Mouse (Mus musculus) hindbrain, embryonic 12.5 days (tissue): ENCODE data around the gene Jak3. TPM values are rescaled to one million over a fixed set of nuclear protein-coding genes. Genes with fewer than 3 reads are reported as not detected.
"Not testable (repeated sequence)": the region's sequence is repeated elsewhere in the genome, so short reads cannot be mapped to it uniquely, and the experiment has no call there.

ENCODE experiments used
- ATAC-seq: fragments of 200-750 bp; cut with Nextera tagmentation; 2 replicates; pipeline ENCODE4 v1.8.0; 2017; ENCODE audit warnings: moderate TSS enrichment; ENCODE audit not compliant: low FRiP score
- H3K27ac ChIP-seq: fragments of 300-500 bp; sonication (generic); 2 replicates; pipeline ENCODE4 v1.5.1; 2016; ENCODE audit warnings: mild to moderate bottlenecking
- H3K27me3 ChIP-seq: fragments of 300-500 bp; sonication (generic); 2 replicates; pipeline ENCODE4 v1.6.1; 2016; ENCODE audit warnings: mild to moderate bottlenecking
- H3K36me3 ChIP-seq: fragments of 300-500 bp; sonication (generic); 2 replicates; pipeline ENCODE4 v1.6.1; 2016; ENCODE audit warnings: mild to moderate bottlenecking
- H3K4me1 ChIP-seq: fragments of 300-500 bp; sonication (generic); 2 replicates; pipeline ENCODE4 v1.6.1; 2016
- H3K4me2 ChIP-seq: fragments of 300-500 bp; sonication (generic); replicated peaks from 2 replicates; pipeline ENCODE4 v1.6.1; 2016; ENCODE audit warnings: mild to moderate bottlenecking
- H3K4me3 ChIP-seq: fragments of 300-500 bp; sonication (generic); 2 replicates; pipeline ENCODE4 v1.5.1; 2016; ENCODE audit warnings: mild to moderate bottlenecking
- H3K9ac ChIP-seq: fragments of 300-500 bp; sonication (generic); 2 replicates; pipeline ENCODE4 v1.6.1; 2016; ENCODE audit warnings: mild to moderate bottlenecking, moderate library complexity
- H3K9me3 ChIP-seq: fragments of 300-500 bp; sonication (generic); replicated peaks from 2 replicates; pipeline ENCODE4 v1.6.1; 2016; ENCODE audit warnings: mild to moderate bottlenecking
- WGBS: fragments of 180-500 bp; shearing (Covaris S2); methylation state at CpG from one replicate; pipeline ENCODE4 v1.1.7; 2016; 5-methylcytosine and 5-hydroxymethylcytosine counted together
- polyA plus RNA-seq: library from polyadenylated mRNA; unstranded; fragments of >200 nt; fragmentation: Nextera tagmentation; extraction: Ambion mirVana; gene quantifications from 2 replicates; pipeline ENCODE4 v1.2.1, GENCODE M21; 2016

Gene Jak3
- polyA plus RNA-seq, 1 experiment from 2014 or later: 3.8 TPM

GRCm38 (mm10) chr8:71695456-71695855 lies 19.4 kb downstream of the Jak3 start:
- WGBS: 65% methylated on average over 12 of the region's 12 CpGs
- H3K9ac ChIP-seq, H3K4me2 ChIP-seq, ATAC-seq, H3K4me1 ChIP-seq, H3K27ac ChIP-seq, H3K4me3 ChIP-seq, H3K9me3 ChIP-seq, H3K36me3 ChIP-seq: not testable (repeated sequence)
- peaks cover 93% of the 10 kb centered on the region for H3K27me3 ChIP-seq

- H3K4me3 ChIP-seq: no peak overlapping the region
- ATAC-seq: no peak
Observed at GRCm38 (mm10) chr8:71700493-71701269, 24.6 kb downstream of the Jak3 start.

GRCm38 (mm10) chr8:71701414-71702086 lies 25.5 kb downstream of the Jak3 start, which contains the start of gene B3gnt3:
TSS of gene B3gnt3 (minus strand) at chr8:71701789.
- Histone ChIP-seq H3K4me3 (no peak within 1 kb of the TSS), H3K27me3 (peaks cover 86% of the 10 kb centered on the region), H3K4me2 (peak within 1 kb of the TSS; percentile 13; the same call in 1 of the 2 replicates), H3K9ac (peak within 1 kb of the TSS; percentile 18; the same call in 1 of the 2 replicates), H3K4me1 (no peaks in the 10 kb centered on the region), H3K9me3 (no peaks in the 10 kb centered on the region), H3K36me3 (no peaks in the 10 kb centered on the region), H3K27ac (no peak within 1 kb of the TSS)
- ATAC-seq: no peak
- WGBS: 21% methylated on average over 33 of the region's 34 CpGs

More at GRCm38 (mm10) chr8:71700493-71701269, 24.6 kb downstream of the Jak3 start:
- Histone ChIP-seq H3K9me3 (no peaks in the 10 kb centered on the region), H3K27ac (no peak overlapping the region), H3K4me1 (no peaks in the 10 kb centered on the region), H3K36me3 (no peaks in the 10 kb centered on the region), H3K4me2 (peak overlapping the region; percentile 13; the same call in 1 of the 2 replicates), H3K27me3 (peaks cover 91% of the 10 kb centered on the region), H3K9ac (peak overlapping the region; percentile 18; the same call in 1 of the 2 replicates)
- 13% methylated on average over 29 of the region's 29 CpGs for WGBS

DNA sequence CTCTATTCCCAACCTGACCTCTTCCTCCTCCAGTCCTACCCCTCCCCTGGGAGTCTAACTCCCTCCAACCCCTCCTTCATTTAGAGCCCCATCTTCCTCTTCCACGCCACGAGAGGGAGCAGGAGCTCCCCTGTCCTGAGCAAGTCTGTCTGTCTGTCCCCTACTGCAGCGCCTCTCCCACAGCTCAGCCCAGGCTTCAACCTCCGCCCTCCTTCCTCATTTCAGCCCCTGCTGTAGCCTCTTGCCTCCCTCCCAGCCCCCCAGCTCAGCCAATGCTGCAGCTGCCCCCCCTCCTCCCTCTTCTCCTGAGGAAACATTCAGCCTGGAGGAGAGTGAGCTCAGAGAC lies 26.0 kb downstream of the Jak3 start:
- Histone ChIP-seq H3K36me3 (no peaks in the 10 kb centered on the region), H3K4me3 (no peak overlapping the region), H3K27me3 (peaks cover 83% of the 10 kb centered on the region), H3K4me1 (no peaks in the 10 kb centered on the region), H3K9ac (no peak overlapping the region), H3K4me2 (no peak overlapping the region), H3K9me3 (no peaks in the 10 kb centered on the region), H3K27ac (no peak overlapping the region)
- no peak for ATAC-seq
- 17% methylated on average over 4 of the region's 4 CpGs for WGBS

DNA sequence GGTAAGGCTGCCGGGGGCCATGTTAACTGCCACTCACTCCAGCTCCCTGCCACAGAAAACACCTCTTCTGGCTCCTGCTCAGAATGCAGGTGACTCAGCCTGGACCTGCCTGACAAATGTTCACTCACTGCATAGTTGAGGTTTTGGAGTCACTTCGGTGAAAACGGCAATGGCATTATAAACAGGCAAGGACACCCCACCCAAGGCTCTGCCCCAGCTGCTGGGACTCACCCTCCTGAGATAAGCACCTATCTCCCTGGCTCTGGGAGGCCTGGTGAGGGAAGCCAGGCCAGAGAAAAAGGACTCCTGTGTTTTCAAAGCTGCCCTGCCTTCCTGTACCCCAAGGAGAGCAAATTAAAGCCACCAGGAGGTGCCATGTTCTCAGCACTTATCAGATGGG lies 26.8 kb downstream of the Jak3 start:
- 79% methylated on average over 3 of the region's 3 CpGs for WGBS
- Histone ChIP-seq H3K27me3 (peaks cover 83% of the 10 kb centered on the region), H3K36me3 (no peaks in the 10 kb centered on the region), H3K27ac (no peak overlapping the region), H3K4me2 (no peak overlapping the region), H3K4me3 (no peak overlapping the region), H3K4me1 (no peaks in the 10 kb centered on the region), H3K9me3 (no peaks in the 10 kb centered on the region), H3K9ac (no peak overlapping the region)
- no peak for ATAC-seq

DNA sequence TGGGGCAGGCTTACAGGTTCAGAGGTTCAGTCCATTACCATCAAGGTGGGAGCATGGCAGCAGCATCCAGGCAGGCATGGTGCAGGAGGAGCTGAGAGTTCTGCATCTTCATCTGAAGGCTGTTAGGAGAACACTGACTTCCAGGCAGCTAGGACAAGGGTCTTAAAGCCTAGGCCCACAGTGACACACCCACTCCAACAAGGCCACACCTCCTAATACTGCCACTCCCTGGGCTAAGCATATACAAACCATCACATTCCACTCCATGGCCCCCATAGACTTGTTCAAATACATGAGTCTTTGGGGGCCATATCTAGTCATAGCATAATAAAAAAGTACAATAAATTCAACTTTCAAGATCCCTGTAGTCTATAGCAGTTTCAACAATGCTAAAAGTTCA lies 27.3 kb downstream of the Jak3 start:
- not testable (repeated sequence) for ATAC-seq, H3K4me3 ChIP-seq, H3K4me2 ChIP-seq, H3K36me3 ChIP-seq, H3K4me1 ChIP-seq, H3K27ac ChIP-seq, H3K9me3 ChIP-seq, H3K9ac ChIP-seq
- peaks cover 84% of the 10 kb centered on the region for H3K27me3 ChIP-seq

DNA sequence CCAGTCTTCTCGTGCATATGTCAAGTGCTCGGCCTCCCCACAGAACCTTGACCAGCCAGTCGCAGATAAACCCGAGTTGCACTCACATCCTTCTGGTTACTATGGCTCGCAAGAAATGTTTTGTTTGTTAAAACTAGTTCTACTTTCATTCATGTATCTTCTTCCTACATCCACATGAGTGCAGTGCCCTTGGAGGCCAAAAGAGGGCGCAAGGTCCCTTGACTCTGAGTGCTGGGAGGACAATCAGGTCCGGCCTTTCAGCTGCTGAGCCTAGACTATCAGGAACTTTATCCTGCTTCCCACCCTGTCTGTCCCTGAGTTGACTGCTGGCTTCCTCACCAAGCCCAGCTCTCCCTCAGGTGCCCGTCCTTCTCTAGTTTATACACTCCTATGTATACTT lies 31.8 kb downstream of the Jak3 start:
- peaks cover 55% of the 10 kb centered on the region for H3K27me3 ChIP-seq
- peaks cover 5% of the 10 kb centered on the region; the same call in 1 of the 2 replicates for H3K4me1 ChIP-seq
- no peak for ATAC-seq
- H3K4me3 ChIP-seq: no peak overlapping the region
- WGBS: 34% methylated on average over 8 of the region's 8 CpGs
- H3K9me3 ChIP-seq: no peaks in the 10 kb centered on the region
- H3K27ac ChIP-seq: no peak overlapping the region
- H3K4me2 ChIP-seq: no peak overlapping the region
- peaks cover 5% of the 10 kb centered on the region; the same call in 1 of the 2 replicates for H3K36me3 ChIP-seq
- H3K9ac ChIP-seq: no peak overlapping the region

GRCm38 (mm10) chr8:71709134-71709799 lies 33.2 kb downstream of the Jak3 start:
- peaks cover 5% of the 10 kb centered on the region; the same call in 1 of the 2 replicates for H3K4me1 ChIP-seq
- H3K27me3 ChIP-seq: peaks cover 41% of the 10 kb centered on the region
- no peak overlapping the region for H3K4me3 ChIP-seq
- peak; percentile 49; the same call in 1 of the 2 replicates for ATAC-seq
- no peaks in the 10 kb centered on the region for H3K9me3 ChIP-seq
- peak overlapping the region; percentile 49; the same call in 1 of the 2 replicates for H3K4me2 ChIP-seq
- H3K36me3 ChIP-seq: peaks cover 5% of the 10 kb centered on the region; the same call in 1 of the 2 replicates
- H3K9ac ChIP-seq: no peak overlapping the region
- WGBS: 41% methylated on average over 25 of the region's 25 CpGs
- no peak overlapping the region for H3K27ac ChIP-seq

DNA sequence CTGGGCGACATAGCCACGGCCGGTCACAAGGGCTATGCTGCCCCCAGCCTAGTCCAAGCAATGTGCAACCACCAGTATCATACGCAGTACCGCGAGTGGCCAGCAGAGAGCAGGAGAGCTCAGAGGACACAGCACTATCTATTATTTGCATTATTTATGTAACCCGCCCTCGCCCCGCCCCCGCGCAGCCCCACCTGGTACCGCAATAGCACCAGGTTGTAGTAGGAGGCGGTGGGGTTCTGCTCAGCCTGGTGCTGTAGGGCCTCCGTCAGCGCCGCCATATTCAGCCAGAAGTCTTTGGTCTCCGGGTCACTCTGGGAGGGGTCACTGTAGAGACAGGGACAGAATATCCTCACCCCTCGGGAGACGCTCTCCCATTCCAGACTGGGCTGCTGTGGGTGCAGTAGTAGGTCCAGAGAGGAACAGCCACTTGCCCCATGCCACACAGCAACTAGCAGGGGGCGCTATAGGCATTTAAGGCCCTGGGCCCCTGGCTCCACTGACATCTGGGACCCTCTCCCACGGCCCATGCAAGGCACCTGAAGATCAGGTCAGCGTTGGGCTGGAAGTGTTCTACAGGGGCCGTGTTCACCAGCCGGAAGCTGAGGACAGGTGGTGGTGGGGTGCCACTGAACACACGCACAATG lies 33.8 kb downstream of the Jak3 start:
- no peaks in the 10 kb centered on the region for H3K9me3 ChIP-seq
- peaks cover 5% of the 10 kb centered on the region; the same call in 1 of the 2 replicates for H3K36me3 ChIP-seq
- peak overlapping the region; percentile 22; the same call in 1 of the 2 replicates for H3K4me3 ChIP-seq
- peak overlapping the region; percentile 33 for H3K9ac ChIP-seq
- no peak overlapping the region for H3K27ac ChIP-seq
- H3K4me1 ChIP-seq: peaks cover 5% of the 10 kb centered on the region; the same call in 1 of the 2 replicates
- H3K27me3 ChIP-seq: peaks cover 34% of the 10 kb centered on the region
- 20% methylated on average over 25 of the region's 25 CpGs for WGBS
- peak overlapping the region; percentile 49 for H3K4me2 ChIP-seq
- peak; percentile 69 for ATAC-seq

GRCm38 (mm10) chr8:71711574-71711973 lies 35.5 kb downstream of the Jak3 start:
- ATAC-seq: no peak
- no peak overlapping the region for H3K4me3 ChIP-seq
- 92% methylated on average over 2 of the region's 2 CpGs for WGBS

GRCm38 (mm10) chr8:71715531-71715930 lies 39.4 kb downstream of the Jak3 start:
- H3K4me3 ChIP-seq: no peak overlapping the region
- H3K27ac ChIP-seq: no peak overlapping the region
- no peak for ATAC-seq
- peaks cover 24% of the 10 kb centered on the region for H3K4me1 ChIP-seq
- peaks cover 23% of the 10 kb centered on the region for H3K36me3 ChIP-seq
- H3K4me2 ChIP-seq: no peak overlapping the region
- no peaks in the 10 kb centered on the region for H3K9me3 ChIP-seq
- 0 out of 2 replicates have a peak, but pooled peaks cover 3% of the 10 kb centered on the region for H3K27me3 ChIP-seq
- no peak overlapping the region for H3K9ac ChIP-seq
- WGBS: 56% methylated on average over 8 of the region's 8 CpGs

More at GRCm38 (mm10) chr8:71711574-71711973, 35.5 kb downstream of the Jak3 start:
- H3K9ac ChIP-seq: no peak overlapping the region
- no peak overlapping the region for H3K27ac ChIP-seq
- peaks cover 29% of the 10 kb centered on the region for H3K27me3 ChIP-seq
- no peak overlapping the region for H3K4me2 ChIP-seq
- peaks cover 5% of the 10 kb centered on the region; the same call in 1 of the 2 replicates for H3K4me1 ChIP-seq
- H3K36me3 ChIP-seq: peaks cover 11% of the 10 kb centered on the region; the same call in 1 of the 2 replicates
- no peaks in the 10 kb centered on the region for H3K9me3 ChIP-seq
